Mouse (Mus musculus): Measurements from ENCODE around the gene Patj. TPM values are rescaled to one million over a fixed set of nuclear protein-coding genes. Genes with fewer than 3 reads are reported as not detected.

Gene Patj
- polyA plus RNA-seq, 1 experiment from 2014 or later, result 28.4 TPM

GRCm38 (mm10) chr4:98569904-98570303 lies 174.3 kb downstream of the Patj start:
- H3K9ac ChIP-seq, result no peak overlapping the region
- DNase-seq (peak; percentile 40), ATAC-seq (ENCODE audit: insufficient read depth) (no peak)
- H3K36me3 ChIP-seq (ENCODE audit: insufficient read depth), result no peaks in the 10 kb centered on the region
- WGBS, result 24% methylated on average over 4 of the region's 4 CpGs
- no peak overlapping the region for H3K27ac ChIP-seq (ENCODE audit: low read depth)
- H3K4me1 ChIP-seq (ENCODE audit: insufficient read depth), result 0 out of 2 replicates have a peak, but pooled peaks cover 3% of the 10 kb centered on the region
- no peak overlapping the region for H3K4me3 ChIP-seq (ENCODE audit: low read depth, low read length)
- no peak for TF ChIP-seq CTCF (IDR thresholded peaks at IDR 0.05; ENCODE audit: low read depth)
- H3K27me3 ChIP-seq (ENCODE audit: insufficient read depth, low read length), result no peaks in the 10 kb centered on the region
- no peaks in the 10 kb centered on the region for H3K9me3 ChIP-seq (ENCODE audit: low read depth, low read length)
- H3K4me2 ChIP-seq, result no peak overlapping the region

GRCm38 (mm10) chr4:98577275-98577674 lies 181.7 kb downstream of the Patj start:
- no peak for ATAC-seq (ENCODE audit: insufficient read depth)
- TF ChIP-seq CTCF (IDR thresholded peaks at IDR 0.05; ENCODE audit: low read depth), result no peak
- Histone ChIP-seq H3K9me3 (ENCODE audit: low read depth, low read length) (no peaks in the 10 kb centered on the region), H3K27me3 (ENCODE audit: insufficient read depth, low read length) (no peaks in the 10 kb centered on the region), H3K4me2 (no peak overlapping the region), H3K9ac (no peak overlapping the region), H3K4me1 (ENCODE audit: insufficient read depth) (no peaks in the 10 kb centered on the region), H3K27ac (ENCODE audit: low read depth) (no peak overlapping the region), H3K4me3 (ENCODE audit: low read depth, low read length) (no peak overlapping the region), H3K36me3 (ENCODE audit: insufficient read depth) (no peaks in the 10 kb centered on the region)
- no peak for DNase-seq

- Histone ChIP-seq H3K27ac (ENCODE audit: low read depth) (no peak overlapping the region), H3K4me3 (ENCODE audit: low read depth, low read length) (no peak overlapping the region), H3K36me3 (ENCODE audit: insufficient read depth) (no peaks in the 10 kb centered on the region), H3K4me1 (ENCODE audit: insufficient read depth) (no peaks in the 10 kb centered on the region), H3K9me3 (ENCODE audit: low read depth, low read length) (no peaks in the 10 kb centered on the region), H3K4me2 (no peak overlapping the region), H3K27me3 (ENCODE audit: insufficient read depth, low read length) (no peaks in the 10 kb centered on the region), H3K9ac (no peak overlapping the region)
- TF ChIP-seq CTCF (IDR thresholded peaks at IDR 0.05; ENCODE audit: low read depth), result no peak
- DNase-seq, result no peak
- WGBS, result 81% methylated on average over 3 of the region's 3 CpGs
- no peak for ATAC-seq (ENCODE audit: insufficient read depth)
Observed at GRCm38 (mm10) chr4:98577957-98578541, 182.5 kb downstream of the Patj start.

GRCm38 (mm10) chr4:98581456-98581855 lies 185.9 kb downstream of the Patj start:
- no peaks in the 10 kb centered on the region for H3K9me3 ChIP-seq (ENCODE audit: low read depth, low read length)
- H3K4me3 ChIP-seq (ENCODE audit: low read depth, low read length), result no peak overlapping the region
- H3K36me3 ChIP-seq (ENCODE audit: insufficient read depth), result no peaks in the 10 kb centered on the region
- H3K4me2 ChIP-seq, result no peak overlapping the region
- TF ChIP-seq CTCF (IDR thresholded peaks at IDR 0.05; ENCODE audit: low read depth), result no peak
- H3K27me3 ChIP-seq (ENCODE audit: insufficient read depth, low read length), result no peaks in the 10 kb centered on the region
- ATAC-seq (ENCODE audit: insufficient read depth), result no peak
- whole genome bisulfite sequencing, result 70% methylated on average over 8 of the region's 8 CpGs
- DNase-seq, result no peak
- H3K9ac ChIP-seq, result no peak overlapping the region
- no peaks in the 10 kb centered on the region for H3K4me1 ChIP-seq (ENCODE audit: insufficient read depth)
- no peak overlapping the region for H3K27ac ChIP-seq (ENCODE audit: low read depth)

GRCm38 (mm10) chr4:98584023-98584422 lies 188.4 kb downstream of the Patj start:
- 70% methylated on average over 5 of the region's 5 CpGs for WGBS
- no peaks in the 10 kb centered on the region for H3K36me3 ChIP-seq (ENCODE audit: insufficient read depth)
- no peaks in the 10 kb centered on the region for H3K4me1 ChIP-seq (ENCODE audit: insufficient read depth)

GRCm38 (mm10) chr4:98586303-98586702 lies 190.7 kb downstream of the Patj start:
- 64% methylated on average over 4 of the region's 4 CpGs for WGBS
- Histone ChIP-seq H3K27ac (ENCODE audit: low read depth) (no peak overlapping the region), H3K9ac (no peak overlapping the region), H3K36me3 (ENCODE audit: insufficient read depth) (no peaks in the 10 kb centered on the region), H3K27me3 (ENCODE audit: insufficient read depth, low read length) (no peaks in the 10 kb centered on the region), H3K4me2 (no peak overlapping the region), H3K4me1 (ENCODE audit: insufficient read depth) (no peaks in the 10 kb centered on the region), H3K9me3 (ENCODE audit: low read depth, low read length) (no peaks in the 10 kb centered on the region), H3K4me3 (ENCODE audit: low read depth, low read length) (no peak overlapping the region)
- DNase-seq, result no peak
- no peak for TF ChIP-seq CTCF (IDR thresholded peaks at IDR 0.05; ENCODE audit: low read depth)
- ATAC-seq (ENCODE audit: insufficient read depth), result no peak

More at GRCm38 (mm10) chr4:98584023-98584422, 188.4 kb downstream of the Patj start:
- Histone ChIP-seq H3K9me3 (ENCODE audit: low read depth, low read length) (no peaks in the 10 kb centered on the region), H3K9ac (no peak overlapping the region), H3K4me3 (ENCODE audit: low read depth, low read length) (no peak overlapping the region), H3K27ac (ENCODE audit: low read depth) (no peak overlapping the region), H3K27me3 (ENCODE audit: insufficient read depth, low read length) (no peaks in the 10 kb centered on the region), H3K4me2 (no peak overlapping the region)
- no peak for DNase-seq
- no peak for TF ChIP-seq CTCF (IDR thresholded peaks at IDR 0.05; ENCODE audit: low read depth)
- ATAC-seq (ENCODE audit: insufficient read depth), result no peak

GRCm38 (mm10) chr4:98587686-98588085 lies 192.1 kb downstream of the Patj start:
- no peak for ATAC-seq (ENCODE audit: insufficient read depth)

More at GRCm38 (mm10) chr4:98587686-98588085, 192.1 kb downstream of the Patj start:
- H3K9me3 ChIP-seq (ENCODE audit: low read depth, low read length), result no peaks in the 10 kb centered on the region
- H3K4me2 ChIP-seq, result no peak overlapping the region
- TF ChIP-seq CTCF (IDR thresholded peaks at IDR 0.05; ENCODE audit: low read depth), result no peak
- no peaks in the 10 kb centered on the region for H3K4me1 ChIP-seq (ENCODE audit: insufficient read depth)
- no peak overlapping the region for H3K27ac ChIP-seq (ENCODE audit: low read depth)
- H3K9ac ChIP-seq, result no peak overlapping the region
- no peaks in the 10 kb centered on the region for H3K36me3 ChIP-seq (ENCODE audit: insufficient read depth)
- DNase-seq, result no peak
- no peaks in the 10 kb centered on the region for H3K27me3 ChIP-seq (ENCODE audit: insufficient read depth, low read length)
- 77% methylated on average over 2 of the region's 2 CpGs for WGBS
- no peak overlapping the region for H3K4me3 ChIP-seq (ENCODE audit: low read depth, low read length)

Data from lung, embryonic 14.5 days (tissue).